Mouse (Mus musculus) NIH3T3 (cell line): Measurements from ENCODE around the gene Mybpc3.
"Not testable (repeated sequence)": the region's sequence is repeated elsewhere in the genome, so short reads cannot be mapped to it uniquely, and the experiment has no call there.

Experiments
- DNase-seq: peaks from one replicate; pipeline ENCODE4 v3.0.0-alpha.2; 2012; ENCODE audit warnings: low read depth

The Mybpc3 gene

DNA sequence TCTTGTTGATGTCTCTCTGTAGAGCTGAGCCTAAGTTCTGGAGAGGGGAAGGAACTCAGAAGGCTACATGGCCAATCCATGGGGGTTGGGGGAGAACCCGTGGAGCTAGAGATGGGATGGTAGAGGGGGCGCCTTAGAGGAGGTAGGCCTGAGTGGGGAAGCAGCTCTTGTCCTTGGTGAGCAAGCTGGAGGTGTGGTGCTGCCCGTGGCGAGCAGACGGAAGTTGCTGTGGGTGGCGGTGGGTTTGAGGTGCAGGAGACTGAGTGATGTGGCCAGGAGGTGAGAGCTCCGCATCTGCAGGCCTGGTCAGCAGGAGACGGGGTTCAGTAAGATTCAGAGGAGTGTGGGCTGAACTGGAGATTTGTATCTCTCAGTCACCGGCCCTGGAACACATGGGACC lies 30.5 kb upstream of the Mybpc3 start:
- DNase-seq: no peak

DNA sequence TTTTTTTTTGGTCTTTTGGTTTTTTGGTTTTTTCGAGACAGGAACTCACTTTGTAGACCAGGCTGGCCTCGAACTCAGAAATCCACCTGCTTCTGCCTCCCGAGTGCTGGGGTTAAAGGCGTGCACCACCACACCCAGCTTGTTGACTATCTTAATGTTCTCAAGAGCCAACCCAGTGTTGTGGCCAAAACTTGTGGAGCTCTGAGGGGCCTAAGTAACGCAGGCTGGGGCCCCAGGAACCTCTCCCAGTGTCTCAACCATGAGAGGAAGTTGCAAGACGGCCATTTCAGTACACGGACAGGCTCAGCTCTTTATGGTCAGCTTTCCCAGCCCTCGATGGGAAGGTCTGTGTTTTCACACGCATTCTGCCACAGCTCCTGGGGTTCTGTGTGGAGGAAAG lies 29.0 kb upstream of the Mybpc3 start:
- no peak for DNase-seq

GRCm38 (mm10) chr2:91090208-91090607 lies 27.7 kb upstream of the Mybpc3 start:
- DNase-seq: no peak

DNA sequence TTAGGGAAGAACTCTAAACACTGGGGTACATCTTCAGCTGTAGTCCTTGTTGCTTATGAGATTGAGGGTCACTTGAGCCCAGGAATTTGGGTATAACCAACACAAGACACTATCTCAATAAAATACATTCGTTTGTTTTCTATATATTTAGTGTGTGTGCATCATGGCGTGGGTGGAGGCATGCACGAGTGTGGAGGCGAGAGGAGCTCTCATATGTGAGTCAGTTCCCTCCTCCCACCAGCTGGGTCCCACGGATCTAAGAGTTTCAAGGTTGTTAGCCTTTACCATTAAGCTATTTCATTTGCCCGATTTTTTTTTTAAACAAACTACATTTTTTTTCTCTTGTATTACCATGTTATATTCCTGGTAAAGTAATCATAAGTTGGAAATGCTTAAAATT lies 27.1 kb upstream of the Mybpc3 start:
- no peak for DNase-seq

DNA sequence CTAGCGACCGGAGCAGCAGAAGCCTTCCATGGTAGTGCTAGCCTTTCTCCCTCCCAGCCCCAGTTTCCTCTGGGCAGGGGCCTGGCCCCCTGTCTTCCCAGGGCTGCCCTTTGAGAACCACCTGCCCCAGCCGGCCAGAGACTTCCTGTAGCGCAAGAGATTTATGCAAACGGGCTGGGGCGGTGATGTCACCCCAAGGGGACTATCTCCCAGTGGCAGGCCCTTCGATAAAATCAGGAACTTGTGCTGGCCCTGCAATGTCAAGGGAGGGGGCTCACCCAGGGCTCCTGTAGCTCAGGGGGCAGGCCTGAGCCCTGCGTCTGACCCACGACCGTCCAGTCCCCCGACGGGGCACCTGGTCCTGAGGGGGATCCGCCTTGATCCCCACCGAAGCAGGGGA lies 21.4 kb upstream of the Mybpc3 start:
- DNase-seq: no peak

DNA sequence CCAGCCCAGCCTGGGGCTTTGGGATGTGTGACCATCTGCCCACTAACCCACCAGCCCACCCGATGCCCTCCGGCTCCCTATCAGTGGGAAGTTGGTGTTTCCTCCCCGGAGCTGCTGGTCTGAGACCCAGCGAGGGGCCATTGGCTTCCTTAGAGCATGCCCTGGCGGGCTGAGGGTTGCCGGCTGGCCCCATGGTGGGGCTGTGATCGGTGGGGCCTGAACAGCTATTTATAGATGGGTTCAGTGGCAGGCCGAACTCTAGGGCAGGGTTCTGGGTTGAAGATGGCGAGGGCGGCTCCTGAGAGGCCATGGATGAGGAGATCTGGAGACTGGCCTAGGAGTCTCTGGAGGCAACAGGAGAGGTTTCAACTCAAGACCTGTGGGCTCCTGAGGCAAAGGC lies 20.9 kb upstream of the Mybpc3 start:
- no peak for DNase-seq

GRCm38 (mm10) chr2:91098156-91098555 lies 19.8 kb upstream of the Mybpc3 start:
- no peak for DNase-seq

- DNase-seq: peak; percentile 97
These were observed 16.7 kb upstream of the Mybpc3 start for GRCm38 (mm10) chr2:91101124-91101740.

- no peak for DNase-seq
These were observed 9.8 kb upstream of the Mybpc3 start for GRCm38 (mm10) chr2:91108156-91108555.

DNA sequence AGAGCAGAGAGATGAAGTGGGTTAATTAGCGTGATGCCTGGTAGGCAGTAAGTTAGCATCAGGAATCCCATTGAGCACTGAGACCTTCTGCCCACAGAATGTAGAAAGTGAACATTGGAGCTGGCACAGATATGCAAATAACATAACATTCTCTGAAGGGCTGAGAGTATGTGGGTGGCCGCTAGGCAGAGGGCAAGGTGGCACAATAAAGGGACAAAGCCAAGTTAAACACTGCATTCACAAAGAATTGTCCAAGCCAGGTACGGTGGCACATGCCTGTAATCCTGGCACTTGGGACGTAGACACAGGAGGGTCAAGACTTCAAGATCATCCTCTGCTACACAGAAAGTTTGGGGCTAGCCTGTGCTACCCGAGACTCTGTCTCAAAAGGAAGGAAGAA lies 8.7 kb upstream of the Mybpc3 start:
- DNase-seq: no peak

DNA sequence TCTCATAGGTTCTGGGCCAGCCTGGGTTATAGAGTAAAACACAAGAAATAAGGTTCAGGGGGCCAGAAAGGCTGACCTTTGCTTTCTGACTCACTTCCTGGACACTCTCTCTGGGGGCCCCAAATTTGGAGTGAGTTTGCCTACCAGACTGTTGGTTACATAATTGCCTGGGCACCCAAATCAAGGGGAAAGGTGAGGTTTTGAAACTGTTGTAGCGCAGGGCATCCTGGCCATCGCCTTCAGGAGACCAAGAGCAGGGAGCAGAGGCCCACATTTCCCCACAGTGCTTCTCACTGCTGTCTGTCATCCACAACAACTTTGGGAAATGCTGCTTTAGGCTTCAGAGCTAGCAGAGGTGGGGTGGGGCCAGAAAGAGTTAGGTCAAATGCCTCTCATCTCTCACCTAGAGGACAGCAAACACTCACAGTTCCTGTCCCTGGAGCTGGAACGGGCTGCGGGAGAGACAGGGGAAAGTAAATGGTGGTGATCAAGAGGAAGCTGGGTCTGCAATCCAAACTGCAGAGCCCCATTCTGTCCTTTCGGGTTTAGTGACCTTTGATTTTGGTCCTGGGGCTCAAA lies 8.0 kb upstream of the Mybpc3 start:
- no peak for DNase-seq

GRCm38 (mm10) chr2:91110429-91110828 lies 7.5 kb upstream of the Mybpc3 start:
- DNase-seq: no peak

- DNase-seq: not testable (repeated sequence)
These were observed 6.1 kb upstream of the Mybpc3 start for GRCm38 (mm10) chr2:91111832-91112231.

GRCm38 (mm10) chr2:91112491-91112890 lies 5.5 kb upstream of the Mybpc3 start:
- peak; percentile 22 for DNase-seq

DNA sequence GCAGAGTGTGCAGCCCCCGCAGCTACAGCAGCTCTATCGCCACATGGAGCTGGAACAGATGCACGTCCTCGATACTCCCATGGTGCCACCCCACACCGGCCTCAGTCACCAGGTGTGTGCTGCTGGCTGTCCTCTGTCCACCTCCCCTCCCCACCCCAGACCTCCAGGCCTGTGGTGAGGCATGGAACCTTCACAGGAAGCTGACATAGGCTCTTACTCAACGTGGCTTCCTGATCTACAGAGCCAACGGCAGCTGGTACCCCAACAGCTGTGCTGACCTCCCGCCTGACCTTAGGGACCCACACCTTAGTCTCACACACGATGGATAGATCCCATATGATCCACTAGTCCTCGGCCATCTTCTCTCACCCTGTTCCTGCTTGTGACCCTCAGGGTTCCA lies 4.6 kb upstream of the Mybpc3 start:
- DNase-seq: no peak

DNA sequence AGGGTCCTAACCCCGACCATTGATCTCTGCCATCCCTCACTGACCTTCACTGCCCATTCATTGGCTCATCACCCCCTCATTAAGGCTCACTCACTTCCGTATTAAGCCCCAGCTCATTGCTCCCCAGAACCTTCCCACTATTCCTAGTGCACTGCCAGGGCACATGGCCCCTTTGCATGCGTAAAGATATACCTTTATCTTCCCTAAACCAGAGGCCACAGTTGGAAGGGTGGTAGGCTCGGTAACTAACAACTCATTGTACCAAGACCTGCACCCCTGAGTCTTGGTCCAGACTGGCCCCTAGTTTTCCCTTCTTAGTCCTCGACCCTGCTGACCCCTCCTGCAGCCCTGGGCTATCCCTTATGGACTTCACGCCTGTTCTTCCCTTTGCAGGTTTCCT lies 4.1 kb upstream of the Mybpc3 start:
- DNase-seq: no peak

GRCm38 (mm10) chr2:91114781-91115577 lies 3.0 kb upstream of the Mybpc3 start:
- peak; percentile 97 for DNase-seq

- DNase-seq: no peak
These were observed 2.4 kb upstream of the Mybpc3 start for GRCm38 (mm10) chr2:91115578-91115970.

- no peak for DNase-seq
These were observed 1.1 kb upstream of the Mybpc3 start for GRCm38 (mm10) chr2:91116842-91117241.

- DNase-seq: no peak
These were observed 703 bp downstream of the Mybpc3 start for GRCm38 (mm10) chr2:91118647-91119046.

GRCm38 (mm10) chr2:91119061-91119460 lies 1.1 kb downstream of the Mybpc3 start:
- DNase-seq: no peak

DNA sequence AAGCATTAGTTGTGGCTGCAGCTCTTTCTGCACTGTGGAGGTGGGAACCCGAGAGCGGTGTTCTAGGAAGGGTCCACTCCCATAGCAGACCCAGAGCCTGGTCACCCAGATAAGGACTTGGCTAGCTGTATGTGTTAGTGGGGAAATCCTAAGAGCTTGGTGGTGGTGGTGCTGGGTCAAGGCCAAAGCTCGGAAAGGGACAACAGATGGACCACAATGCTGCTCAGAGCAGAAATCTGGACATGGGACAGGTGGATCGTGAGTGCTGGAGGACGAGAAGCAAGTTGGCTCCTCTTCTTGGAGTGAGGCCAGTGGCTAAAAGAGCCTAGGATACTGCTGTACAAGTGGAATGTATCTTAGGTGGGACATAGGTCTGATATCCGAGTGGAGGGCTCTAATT lies 1.6 kb downstream of the Mybpc3 start:
- DNase-seq: no peak

GRCm38 (mm10) chr2:91120261-91120671 lies 2.3 kb downstream of the Mybpc3 start:
- DNase-seq: no peak
